Mouse (Mus musculus) G1E-ER4 (cell line): ENCODE measurements around the gene Zdhhc6. TPM values are rescaled to one million over a fixed set of nuclear protein-coding genes. Genes with fewer than 3 reads are reported as not detected.

Experiments used
- GATA1 ChIP-seq: IDR thresholded peaks from one replicate; pipeline ENCODE4 v1.8.0; 2012; ENCODE audit warnings: low read length, inconsistent platforms
- polyA plus RNA-seq: library from polyadenylated mRNA; stranded (reverse); fragments of >175 nt; gene quantifications from 2 replicates; pipeline ENCODE4 v1.2.3, GENCODE M21; 2012

The Zdhhc6 gene
- polyA plus RNA-seq, 1 experiment = 29.8 TPM

DNA sequence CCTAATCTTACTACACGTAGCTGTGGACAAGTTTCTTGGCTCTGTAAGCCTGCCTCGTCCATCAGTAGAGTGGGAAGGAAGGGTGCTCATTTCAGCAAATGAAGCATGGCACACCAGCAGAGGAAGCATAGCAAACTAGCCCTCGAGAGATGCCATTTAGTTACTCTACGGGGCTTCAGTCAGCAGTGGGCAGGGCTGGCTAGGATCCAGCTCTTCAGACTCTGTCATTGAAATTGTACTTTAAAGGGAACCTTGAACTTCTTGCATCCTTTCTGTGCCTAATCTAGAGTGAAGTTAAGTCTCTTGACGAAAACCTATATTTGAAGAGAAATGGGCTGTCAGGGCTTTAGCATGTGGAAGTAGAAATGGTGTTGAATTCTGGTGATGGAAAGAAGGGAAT, 3.7 kb upstream of the Zdhhc6 start:
- TF ChIP-seq GATA1 = no peak

GRCm38 (mm10) chr19:55319036-55319435, 3.2 kb upstream of the Zdhhc6 start:
- TF ChIP-seq GATA1 = no peak

DNA sequence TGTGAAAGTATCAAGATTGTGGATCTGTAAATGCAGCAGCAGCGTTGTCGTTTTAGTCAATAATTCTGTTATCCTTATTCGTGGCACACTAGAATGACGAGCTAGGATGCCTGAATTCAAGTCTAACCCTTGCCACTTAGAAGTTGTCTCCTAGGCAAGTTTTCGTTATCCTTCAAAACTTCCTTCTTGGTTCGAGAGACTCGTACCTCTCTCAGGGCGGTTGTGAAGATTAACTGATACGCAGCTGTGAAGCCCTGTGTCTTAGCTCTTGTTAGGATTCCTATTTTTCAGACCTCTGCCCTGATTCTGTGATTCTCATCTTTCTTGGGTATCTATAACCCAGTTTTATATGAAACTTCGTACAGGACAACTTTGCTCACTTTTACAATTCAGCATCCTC, 1.1 kb upstream of the Zdhhc6 start:
- TF ChIP-seq GATA1 = no peak

DNA sequence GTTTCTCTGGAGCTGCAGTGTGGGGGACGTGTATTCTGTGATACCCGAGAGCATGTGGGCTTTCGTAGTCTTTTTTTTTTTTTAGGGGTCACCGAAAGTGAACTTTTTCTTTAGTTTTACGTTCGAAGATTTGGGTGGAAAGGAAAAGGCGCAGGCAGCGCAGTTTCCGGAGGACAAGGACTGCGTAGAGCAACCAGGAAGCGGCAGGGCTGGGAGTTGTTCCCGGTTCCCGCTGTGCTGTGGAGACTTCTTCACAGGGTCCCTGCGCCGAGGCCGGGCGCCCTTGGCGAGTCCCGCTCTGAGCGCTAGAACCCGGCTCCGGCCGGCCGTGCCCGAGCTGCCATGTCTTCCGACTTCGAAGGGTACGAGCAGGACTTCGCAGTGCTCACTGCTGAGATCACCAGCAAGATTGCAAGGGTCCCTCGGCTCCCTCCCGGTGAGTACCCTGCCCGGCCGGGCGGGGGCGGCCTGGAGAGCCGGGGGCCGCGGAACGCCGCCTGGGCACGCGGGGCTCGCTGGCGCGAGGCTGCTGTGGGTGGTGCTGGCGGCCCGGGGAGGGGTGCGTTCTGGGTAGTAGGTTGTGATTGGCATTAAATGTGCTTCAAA, 380 bp upstream of the Zdhhc6 start, which contains the start of gene Vti1a:
Gene Vti1a, plus strand, starts transcription at position 187 of the 606 bp plus-strand sequence.
- no peak for TF ChIP-seq GATA1

DNA sequence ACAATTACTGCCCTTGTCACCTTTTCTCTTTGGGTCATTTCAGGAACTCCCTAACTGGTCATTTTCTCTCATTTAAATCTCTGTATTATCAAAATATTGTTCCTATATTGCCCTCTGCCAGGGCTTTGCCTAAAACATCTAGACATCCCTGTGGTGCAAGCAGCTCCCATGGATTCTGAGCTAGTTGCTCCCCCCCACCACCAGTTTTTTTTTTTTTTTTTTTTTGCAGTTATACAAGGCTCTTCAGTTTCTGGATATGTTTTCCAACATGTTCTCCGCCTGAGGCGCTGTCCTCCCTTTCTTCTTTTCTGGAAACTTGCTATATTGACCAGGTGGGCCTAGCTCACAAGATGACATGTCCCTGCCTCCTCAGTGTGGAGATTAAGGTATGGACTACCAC, 2.2 kb downstream of the Zdhhc6 start:
- TF ChIP-seq GATA1 = no peak

DNA sequence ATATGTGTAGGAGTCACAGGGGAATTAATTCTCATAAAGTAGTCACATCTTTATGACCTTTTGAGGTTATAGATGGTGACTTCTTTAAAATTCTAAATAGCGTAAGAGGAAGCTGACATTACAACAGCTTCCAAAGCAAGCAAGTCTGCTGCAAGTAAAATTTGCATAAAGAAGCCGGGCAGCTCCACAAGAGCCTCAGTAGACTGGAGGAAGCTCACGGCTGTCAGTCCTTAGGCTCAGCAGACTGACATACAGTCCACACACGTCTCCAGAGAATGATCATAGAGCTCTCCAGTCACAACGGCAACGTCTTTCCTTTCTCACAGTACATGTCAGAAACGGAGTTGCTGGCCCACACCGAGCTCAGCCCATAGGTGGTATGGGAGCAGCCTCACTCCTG, 4.0 kb downstream of the Zdhhc6 start:
- no peak for TF ChIP-seq GATA1

DNA sequence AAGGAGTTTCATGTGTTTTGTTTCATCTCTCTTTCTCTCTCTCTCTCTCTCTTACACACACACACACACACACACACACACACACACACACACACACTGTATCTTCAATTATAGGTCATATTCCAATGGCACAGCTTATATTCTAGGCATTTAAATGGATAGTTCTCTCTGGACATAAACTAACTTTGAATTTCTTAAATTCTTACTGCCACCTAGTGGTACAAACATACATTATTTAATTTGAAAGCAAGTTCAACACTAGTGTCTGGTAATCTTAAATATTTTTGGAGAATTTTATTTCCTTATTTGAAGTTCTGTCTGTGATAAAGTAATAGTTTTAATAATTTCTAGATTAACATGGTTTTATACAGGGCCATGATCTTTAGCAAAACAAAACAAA, 10.8 kb downstream of the Zdhhc6 start:
- no peak for TF ChIP-seq GATA1

DNA sequence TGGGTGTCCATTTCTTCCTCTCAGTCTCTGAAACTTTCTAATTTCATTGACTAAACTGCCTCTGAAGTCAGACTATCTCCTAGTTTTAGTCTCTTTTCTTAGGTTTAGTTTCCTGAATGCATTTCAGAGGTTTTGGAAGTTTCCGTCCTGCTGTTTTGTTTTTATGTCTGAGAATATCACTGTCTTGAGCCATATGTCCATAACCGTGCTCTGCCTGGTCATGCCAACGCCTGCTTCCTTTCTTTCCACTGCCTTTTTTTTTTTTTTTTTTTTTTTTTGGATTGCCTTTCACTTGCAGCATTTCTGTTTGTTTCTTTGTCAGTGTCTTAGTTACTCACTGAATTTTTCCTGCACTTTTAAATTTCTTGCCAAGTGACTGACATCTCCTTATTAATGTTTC, 15.3 kb downstream of the Zdhhc6 start:
- TF ChIP-seq GATA1 = no peak

- no peak for TF ChIP-seq GATA1
Observed at GRCm38 (mm10) chr19:55299378-55299777, 16.5 kb downstream of the Zdhhc6 start.

DNA sequence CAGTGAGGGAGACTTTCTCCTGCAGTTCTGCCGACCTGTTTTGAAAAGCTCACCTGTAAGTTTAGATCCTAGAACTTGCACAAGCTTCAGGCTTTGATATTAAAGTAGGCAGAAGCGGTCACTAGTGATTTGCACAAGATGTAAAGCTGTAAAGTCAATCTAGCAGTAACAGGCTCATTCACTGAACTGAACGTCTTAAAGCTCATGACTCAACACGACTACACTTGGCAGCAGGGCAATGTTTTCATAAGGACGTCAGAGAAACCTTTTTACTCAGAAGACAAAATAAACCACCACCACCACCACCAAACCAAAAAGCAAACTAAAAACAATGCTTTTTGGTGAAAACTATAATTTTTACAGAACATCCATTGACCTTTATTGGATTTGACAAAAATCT, 17.9 kb downstream of the Zdhhc6 start:
- TF ChIP-seq GATA1 = no peak

GRCm38 (mm10) chr19:55297489-55297888, 18.3 kb downstream of the Zdhhc6 start:
- TF ChIP-seq GATA1 = no peak

GRCm38 (mm10) chr19:55296301-55296700, 19.5 kb downstream of the Zdhhc6 start:
- TF ChIP-seq GATA1 = no peak

GRCm38 (mm10) chr19:55295556-55295955, 20.3 kb downstream of the Zdhhc6 start:
- TF ChIP-seq GATA1 = no peak

- no peak for TF ChIP-seq GATA1
Observed at GRCm38 (mm10) chr19:55295075-55295474, 20.8 kb downstream of the Zdhhc6 start.

- no peak for TF ChIP-seq GATA1
Observed at GRCm38 (mm10) chr19:55293175-55293574, 22.7 kb downstream of the Zdhhc6 start.

DNA sequence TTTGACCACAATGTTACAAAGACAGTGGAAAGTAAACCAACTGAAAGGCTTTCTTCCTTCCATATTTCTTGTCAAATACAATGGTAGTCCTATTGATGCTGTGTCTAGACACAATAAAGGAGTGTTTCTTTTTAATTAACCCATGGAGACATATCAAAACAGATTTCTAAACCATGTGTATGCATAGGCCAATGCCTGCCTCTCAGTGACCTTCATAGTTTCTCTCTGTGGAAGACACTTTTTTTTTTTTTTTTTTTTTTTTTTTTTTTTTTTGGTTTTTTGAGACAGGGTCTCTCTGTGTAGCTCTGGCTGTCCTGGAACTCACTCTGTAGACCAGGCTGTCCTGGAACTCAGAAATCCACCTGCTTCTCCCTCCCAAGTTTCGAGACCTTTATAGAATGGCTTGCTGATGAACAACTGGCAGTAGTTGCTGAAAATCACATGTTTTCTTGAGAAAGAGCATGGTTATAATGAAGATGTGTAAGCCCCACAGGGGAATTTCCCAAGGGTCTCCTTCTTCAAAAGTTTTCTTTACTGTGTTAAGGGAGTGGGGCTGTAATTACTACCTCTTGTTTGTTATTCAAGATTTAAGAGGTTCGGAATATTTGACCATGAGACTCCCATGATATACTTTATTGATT, 23.5 kb downstream of the Zdhhc6 start:
- TF ChIP-seq GATA1 = no peak

GRCm38 (mm10) chr19:55290621-55291270, 25.1 kb downstream of the Zdhhc6 start:
- no peak for TF ChIP-seq GATA1
